Mouse (Mus musculus) retina, postnatal 1 day (tissue): Measurements from ENCODE around the gene Ap1ar.
"Not testable (repeated sequence)": the region's sequence is repeated elsewhere in the genome, so short reads cannot be mapped to it uniquely, and the experiment has no call there.

Experiments
- DNase-seq: peaks from one replicate; pipeline ENCODE4 v3.0.0-alpha.2; 2012

Ap1ar gene

DNA sequence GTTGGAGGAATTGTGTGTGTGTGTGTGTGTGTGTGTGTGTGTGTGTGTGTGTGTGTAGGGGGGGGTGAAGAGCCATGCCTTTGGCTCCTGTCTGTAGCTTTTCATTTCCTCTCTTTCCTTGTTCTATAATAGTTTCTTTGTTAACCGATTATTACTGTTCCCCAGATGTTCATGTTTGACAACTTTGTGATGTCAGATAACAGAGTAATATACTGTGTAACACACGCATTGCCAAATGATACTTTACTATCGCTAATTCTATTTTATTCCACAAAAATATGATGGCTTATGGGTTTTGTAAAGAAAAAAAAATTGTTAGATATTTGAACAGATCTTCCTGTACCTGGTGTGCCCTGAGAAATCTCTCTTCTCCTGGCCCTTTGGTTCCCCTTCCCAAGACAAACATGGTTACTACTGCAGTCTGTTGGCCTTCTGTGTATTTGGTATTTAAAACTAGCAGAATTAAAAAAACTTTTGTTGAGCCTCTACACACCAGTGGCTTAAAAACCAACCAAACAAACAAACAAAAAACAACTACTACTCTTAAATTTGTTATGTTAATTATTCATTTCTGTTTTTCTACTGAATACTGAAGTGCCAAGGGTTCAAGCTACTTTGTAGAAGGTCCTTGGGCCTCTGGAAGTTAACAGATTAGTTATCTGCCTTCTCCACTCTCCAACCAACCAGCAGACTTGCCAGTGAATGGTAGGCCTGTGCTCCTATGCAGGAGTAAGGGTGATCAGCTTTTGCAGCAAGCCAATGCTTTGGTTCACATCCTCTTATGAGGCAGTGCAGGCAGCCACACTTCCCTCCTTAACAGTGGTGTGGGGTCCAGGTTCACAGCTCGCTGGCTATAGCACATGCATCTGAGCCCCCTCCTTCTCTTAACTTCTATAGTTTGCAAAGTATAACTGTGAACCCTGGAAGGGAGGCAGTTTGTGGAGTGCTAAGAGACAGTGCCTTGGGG is 45.4 kb downstream of the Ap1ar start:
- no peak for DNase-seq

DNA sequence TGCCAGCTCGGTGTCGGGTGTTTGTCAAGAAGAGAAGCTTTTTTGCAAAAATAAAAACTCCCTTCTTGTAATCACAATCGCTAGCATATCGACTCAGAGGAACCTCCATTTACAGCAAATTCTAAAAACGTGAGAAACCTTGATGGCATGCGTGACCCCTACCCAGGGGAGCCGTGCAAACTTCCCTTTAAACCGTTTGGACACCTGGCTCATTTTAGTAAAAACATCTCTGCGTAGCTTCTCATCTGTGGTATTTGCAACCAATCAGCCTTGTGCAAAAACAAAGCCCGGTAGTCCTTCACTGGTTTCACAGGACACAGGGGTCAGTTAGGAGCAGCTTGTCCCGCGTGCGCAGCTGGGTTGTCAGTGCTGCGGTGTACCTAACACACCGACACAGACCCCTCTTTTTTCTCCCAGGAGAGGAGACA is 46.3 kb downstream of the Ap1ar start:
- DNase-seq = peak; percentile 27

GRCm38 (mm10) chr3:127790234-127791055 is 46.9 kb downstream of the Ap1ar start:
- peak; percentile 67 for DNase-seq

DNA sequence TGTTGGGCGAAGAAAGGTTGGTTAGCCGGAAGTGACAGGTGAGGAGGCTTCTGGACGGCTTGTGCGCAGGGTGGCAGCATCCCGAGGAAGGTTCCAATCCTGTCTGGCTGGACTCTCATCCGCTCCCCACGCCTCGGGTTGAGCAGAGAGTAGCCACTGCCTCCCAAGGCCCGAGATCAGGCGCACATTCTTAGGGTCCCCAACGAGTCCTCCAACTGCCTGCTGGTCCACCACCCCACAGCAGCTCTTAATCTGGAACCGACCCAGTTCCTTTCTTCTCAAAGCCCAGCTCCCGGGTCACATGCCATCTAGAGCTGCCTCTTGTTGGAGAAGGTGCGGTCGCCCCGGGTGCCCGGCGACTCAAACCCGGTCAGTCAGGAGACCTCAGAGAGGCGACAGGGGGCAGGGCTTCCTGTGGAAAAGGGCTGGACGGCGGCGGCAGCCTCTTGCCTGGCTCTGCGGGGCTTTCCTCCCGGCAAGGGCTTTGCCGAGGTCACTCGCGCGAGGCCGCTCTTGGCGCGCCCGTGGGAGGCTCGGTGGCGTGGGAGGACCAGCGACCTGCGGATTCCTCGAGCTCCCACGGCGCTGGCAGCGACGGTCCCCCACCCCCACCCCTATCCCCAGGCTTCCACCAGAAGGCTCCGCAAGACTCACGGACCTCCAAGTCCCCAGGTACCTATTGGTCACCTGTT is 47.7 kb downstream of the Ap1ar start, which contains the start of gene Tifa:
Gene Tifa (plus strand): TSS at position 306 of the 692 bp plus-strand sequence.
- DNase-seq = peak; percentile 77

GRCm38 (mm10) chr3:127788919-127789318 is 48.4 kb downstream of the Ap1ar start:
- DNase-seq = no peak

- DNase-seq = no peak
Observed at GRCm38 (mm10) chr3:127788038-127788437, 49.3 kb downstream of the Ap1ar start.

DNA sequence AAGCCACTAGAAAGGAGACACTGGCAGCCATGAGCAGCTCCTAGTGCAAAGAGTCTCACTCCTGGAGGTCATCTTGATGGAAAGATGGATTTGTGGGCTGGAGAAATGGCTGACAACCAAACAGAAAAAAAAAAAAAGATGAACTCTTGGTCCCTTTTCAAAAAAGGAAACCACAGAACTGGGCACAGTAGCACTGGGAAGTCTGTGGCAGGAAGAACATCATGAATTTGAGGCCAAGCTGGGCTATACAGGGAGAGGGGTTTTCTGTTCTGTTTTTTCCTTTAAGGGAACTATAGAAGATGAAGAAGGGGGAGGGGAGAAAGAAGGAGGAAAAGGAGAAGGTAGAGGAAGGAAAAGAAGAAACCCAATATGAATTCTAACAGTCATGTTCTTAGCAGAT is 50.3 kb downstream of the Ap1ar start:
- DNase-seq = no peak

- not testable (repeated sequence) for DNase-seq
Observed at GRCm38 (mm10) chr3:127783680-127784079, 53.6 kb downstream of the Ap1ar start.

DNA sequence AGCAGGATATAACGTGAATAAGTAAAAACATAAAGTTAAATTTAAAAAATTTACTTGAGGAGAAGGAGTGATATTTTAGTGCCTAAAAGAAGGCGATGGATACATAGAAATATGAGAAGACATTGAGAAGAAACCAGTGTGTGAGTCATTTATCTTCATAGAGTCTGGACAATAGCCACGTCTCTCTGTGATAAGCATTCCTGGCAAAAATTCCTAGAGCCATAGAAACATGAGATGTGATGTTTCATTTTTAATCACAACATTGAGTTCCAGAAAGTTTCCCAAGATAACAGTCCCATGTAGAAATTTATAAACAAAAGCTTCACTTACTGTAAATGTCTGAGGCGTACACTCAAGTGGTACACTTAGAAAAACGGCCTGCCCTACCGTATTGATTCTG is 54.4 kb downstream of the Ap1ar start:
- DNase-seq = no peak

- DNase-seq = no peak
Observed at GRCm38 (mm10) chr3:127780921-127781320, 56.4 kb downstream of the Ap1ar start.

- DNase-seq = peak; percentile 75
Observed at GRCm38 (mm10) chr3:127780021-127780644, 57.2 kb downstream of the Ap1ar start, which contains the start of gene Alpk1. Alpk1 (minus strand) TSS chr3:127780527.

- no peak for DNase-seq
Observed at GRCm38 (mm10) chr3:127769146-127769545, 68.2 kb downstream of the Ap1ar start.

- no peak for DNase-seq
Observed at GRCm38 (mm10) chr3:127765971-127766370, 71.4 kb downstream of the Ap1ar start.

GRCm38 (mm10) chr3:127764541-127764940 is 72.8 kb downstream of the Ap1ar start:
- DNase-seq = peak; percentile 27

DNA sequence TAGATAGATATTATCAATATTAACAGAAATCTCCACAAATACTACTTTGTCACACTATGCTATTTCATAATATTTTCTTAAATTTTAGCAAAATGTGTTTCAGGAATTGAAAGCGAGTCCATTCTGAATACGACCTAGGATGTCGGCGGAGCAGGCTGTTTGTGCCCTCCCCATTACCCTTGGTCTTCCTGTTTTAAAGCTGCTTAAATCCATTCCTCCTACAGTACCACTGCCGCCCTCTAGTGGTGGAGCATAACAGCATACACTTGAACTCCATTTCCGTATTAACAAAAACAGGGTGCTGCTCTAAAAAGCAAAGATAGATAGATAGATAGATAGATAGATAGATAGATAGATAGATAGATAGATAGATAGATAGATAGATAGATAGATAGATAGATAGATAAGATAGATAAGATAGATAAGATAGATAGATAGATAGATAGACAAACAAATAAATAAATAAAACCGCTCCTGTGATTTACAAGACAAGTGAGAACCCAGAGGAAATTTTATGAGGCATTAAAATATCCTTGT is 74.2 kb downstream of the Ap1ar start:
- DNase-seq = peak; percentile 91

DNA sequence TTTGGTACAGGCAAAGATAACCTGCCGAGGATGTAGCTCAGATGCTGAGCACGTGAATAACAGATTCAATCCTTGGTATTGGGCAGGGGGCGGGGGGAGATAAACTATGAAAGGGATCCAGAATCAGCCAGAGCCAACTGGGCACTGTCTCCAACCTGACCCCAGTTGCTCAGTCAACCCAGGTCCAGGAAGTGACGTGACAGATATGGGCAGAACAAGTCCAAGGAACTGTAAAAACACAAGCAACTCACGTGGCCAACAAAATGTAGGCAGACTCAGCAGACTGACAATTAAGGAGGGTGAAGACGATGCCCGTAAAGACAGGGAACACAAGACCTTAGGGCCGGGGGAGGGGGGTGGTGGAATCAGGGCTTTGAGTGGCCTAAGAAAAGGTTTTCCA is 74.9 kb downstream of the Ap1ar start:
- no peak for DNase-seq

GRCm38 (mm10) chr3:127759212-127759611 is 78.1 kb downstream of the Ap1ar start:
- DNase-seq = peak; percentile 87

DNA sequence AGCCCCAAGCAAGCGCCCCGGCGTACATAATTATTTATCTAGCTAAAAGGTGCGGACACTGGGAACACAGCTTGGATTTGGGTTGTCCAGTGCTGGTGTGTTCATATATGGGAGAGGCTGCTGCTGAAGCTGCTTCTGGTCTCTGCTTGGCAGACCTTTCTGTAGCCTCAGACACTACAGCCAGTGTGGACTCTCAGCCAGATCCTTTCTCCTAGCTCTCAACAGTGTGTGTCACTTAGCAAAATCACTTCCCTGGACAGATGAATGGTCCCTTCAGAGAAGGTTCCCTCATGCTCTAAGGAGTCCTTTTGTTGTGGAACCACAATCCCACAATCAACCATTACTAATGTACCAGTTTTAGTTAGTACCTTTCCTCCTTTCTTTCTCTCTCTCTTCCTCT is 78.5 kb downstream of the Ap1ar start:
- no peak for DNase-seq

GRCm38 (mm10) chr3:127757886-127758301 is 79.4 kb downstream of the Ap1ar start:
- DNase-seq = no peak
